Mouse (Mus musculus) 3T3-L1 (cell line): Measurements from ENCODE around the gene Gpi1.
"Not testable (repeated sequence)": the region's sequence is repeated elsewhere in the genome, so short reads cannot be mapped to it uniquely, and the experiment has no call there.

ENCODE experiments used
- DNase-seq: peaks from one replicate; pipeline ENCODE4 v3.0.0-alpha.2; 2015; ENCODE audit warnings: low read depth, low spot score

Gene Gpi1

DNA sequence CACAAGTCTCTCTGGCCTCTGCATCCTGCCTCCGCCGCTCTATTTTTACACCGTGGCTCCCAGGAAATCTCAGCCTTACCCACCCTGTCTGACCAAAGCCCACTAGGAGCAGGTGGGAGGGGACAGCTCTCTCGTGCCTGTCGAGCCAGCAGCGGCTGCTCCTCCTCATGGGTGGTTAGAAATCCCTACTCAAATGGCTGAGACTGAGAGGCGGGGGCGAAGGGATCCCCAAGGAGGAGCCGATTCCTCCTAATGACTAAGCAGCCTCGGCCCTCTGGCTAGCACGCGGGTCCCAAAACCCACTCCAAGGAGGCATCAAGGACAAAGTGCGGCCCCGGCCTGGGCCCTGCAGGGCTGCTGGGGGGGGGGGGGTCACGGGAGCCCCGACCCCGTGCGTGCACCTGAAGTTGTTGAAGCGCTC lies 435 bp downstream of the Gpi1 start:
- peak; percentile 60 for DNase-seq

DNA sequence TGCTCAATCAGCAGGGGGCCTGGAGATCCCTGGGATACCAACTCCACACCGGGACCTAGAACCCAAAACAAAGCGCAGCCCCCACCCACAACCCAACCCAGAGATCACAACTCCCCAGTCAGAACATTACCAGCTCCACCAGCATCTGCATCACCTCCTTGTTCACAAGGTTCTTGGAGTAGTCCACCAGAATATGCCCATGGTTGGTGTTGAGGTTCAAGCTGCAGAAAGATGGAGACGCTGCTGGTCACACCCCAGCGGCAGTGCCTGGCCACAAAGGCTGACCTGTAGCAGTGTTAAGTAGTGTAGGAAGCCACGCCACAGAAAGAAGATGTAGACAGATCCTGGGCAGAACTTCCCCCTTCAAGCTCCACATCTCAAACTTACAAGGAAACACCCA lies 983 bp downstream of the Gpi1 start:
- no peak for DNase-seq

DNA sequence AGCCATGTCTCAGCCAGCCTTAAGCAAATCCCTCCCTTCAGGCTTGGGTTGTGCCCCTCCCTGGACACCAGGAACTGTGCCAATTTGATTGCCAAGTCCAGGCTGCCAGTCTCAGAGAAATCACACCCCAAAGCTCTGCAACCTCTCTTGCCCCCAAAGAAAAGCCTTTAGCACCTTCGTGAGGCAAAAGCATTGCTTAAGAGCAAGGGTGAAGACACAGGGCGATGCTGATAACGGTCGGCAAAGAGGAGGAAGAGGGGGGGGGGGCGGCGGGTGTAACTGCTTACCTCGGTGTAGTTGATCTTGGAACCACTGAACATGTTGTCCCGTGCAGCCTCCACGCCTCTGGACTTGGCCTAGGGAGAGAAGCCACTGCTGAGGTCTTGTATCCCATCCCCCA lies 1.5 kb downstream of the Gpi1 start:
- peak; percentile 60 for DNase-seq

DNA sequence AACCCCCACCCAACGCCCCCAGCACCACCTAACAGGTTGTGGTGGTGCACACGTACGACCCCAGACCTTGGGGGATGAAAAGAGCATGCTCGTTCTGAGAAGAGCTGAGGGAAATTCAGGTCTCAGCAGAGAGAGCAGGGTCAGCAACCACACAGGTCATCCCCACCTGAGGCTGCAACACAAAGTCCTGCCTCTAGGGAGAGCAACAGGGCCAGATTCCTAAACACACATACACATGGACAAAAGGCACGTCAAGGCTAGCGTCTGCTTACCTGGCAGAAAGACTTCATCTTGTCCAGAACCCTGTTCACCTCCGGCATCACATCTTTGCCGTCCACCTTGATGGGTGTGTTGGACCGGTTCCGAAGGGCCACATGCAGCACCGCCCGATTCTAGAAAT lies 3.3 kb downstream of the Gpi1 start:
- no peak for DNase-seq

GRCm38 (mm10) chr7:34226086-34226485 lies 4.0 kb downstream of the Gpi1 start:
- no peak for DNase-seq

DNA sequence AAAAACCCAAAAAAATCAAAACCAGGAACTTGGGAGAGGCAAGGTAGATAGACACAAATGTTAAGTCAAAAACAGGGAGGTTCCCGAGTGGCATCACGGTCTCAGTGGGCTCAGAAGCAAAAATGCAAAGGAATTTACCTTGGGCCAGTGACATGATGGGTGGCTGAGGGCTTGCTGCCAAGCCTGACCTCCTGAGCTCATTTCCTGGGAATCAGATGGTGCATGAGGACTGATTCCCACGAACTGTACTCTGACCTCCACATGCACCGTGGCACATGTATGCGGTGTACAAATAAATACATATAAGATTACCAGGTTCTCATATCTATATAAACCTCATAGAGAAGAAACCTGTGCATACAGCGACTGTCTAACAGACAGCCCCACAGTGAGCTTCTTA lies 5.8 kb downstream of the Gpi1 start:
- DNase-seq, result no peak

DNA sequence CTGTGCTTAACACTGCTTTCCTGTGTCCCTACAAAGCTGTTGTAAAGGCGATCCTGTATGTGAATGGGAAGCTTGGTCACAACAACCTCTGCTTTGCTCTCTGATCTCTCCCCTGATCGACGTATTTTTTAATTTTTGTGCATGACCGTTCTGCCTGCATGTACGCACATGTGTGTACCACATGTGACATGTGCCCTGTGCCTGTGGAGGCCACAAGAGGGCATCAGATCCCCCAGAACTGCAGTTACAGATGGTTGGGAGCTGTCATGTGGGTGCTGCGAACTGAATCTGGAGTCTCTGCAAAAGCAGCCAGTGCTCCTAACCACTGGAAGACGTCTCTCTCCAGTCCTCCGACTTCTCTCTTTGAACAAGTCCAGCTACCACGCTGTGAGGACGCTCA lies 7.8 kb downstream of the Gpi1 start:
- DNase-seq, result no peak

DNA sequence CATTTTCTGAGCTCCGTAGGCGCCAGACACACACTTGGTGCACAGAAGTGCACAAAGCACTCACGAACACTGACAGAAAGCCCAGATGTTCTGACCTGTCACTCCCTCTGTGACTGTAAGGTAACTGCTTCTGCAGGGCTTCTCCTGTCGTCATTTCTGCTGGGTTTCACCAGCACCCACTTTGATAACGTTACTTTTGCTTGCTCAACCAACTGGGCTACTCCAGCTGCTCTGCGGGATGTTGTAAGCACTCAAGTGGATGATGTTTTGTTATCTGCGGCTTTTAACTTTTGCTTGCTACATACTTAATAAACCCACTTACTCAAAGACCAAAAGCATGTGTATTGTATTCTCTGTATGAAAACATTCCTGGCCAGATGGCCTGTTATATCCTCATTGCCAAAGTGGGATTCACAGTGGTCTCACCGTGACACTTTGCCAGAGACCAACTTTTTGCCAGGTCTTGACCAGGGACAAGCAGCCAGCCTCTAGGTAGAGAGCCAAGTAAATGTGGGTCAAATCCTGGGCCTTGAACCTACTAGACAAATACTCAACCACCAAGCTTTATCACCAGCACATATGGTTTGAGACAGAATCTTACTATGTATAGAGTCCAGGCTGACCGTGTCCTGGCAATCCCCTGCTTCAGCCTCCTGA lies 8.4 kb downstream of the Gpi1 start:
- no peak for DNase-seq

GRCm38 (mm10) chr7:34218496-34218895 lies 11.6 kb downstream of the Gpi1 start:
- no peak for DNase-seq

DNA sequence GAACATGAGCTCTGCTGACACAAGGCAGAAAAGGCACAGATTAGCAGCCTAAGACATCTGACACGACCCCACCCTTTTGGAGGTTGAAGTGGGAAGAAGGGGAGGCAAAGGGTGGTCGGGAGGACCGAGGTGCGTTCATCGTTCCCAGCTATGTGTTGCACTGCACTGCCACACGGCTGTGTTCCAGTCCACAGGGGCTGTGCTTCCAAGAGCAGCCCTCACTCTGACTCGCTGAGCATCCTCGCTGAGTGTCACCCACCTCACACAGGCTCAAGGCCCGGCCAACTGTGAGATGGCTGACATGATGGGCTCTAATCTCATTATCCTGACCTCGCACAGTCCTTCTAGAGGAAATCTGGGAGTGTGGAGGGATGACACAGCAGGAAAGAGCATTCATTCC lies 13.7 kb downstream of the Gpi1 start:
- DNase-seq, result no peak

DNA sequence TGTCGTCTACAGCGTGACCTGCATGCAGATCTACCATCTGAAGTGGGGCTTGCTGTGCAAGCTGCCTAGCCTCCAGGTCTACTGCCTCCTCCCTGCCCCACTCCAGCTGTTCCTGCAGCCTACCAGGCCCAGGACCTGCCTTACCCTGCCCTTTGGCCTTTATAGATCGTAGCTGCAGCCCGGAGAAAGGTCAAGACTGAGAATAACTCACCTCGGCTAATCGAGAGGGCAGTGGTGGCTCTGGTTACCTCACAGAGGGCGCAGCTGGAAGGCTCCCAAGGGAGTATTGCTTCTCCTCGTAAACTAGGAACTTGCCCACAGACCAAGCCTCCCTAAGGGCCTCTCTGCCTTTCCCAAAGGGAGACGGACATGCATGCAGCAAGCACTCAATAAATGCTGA lies 14.7 kb downstream of the Gpi1 start:
- DNase-seq, result no peak

GRCm38 (mm10) chr7:34214644-34215043 lies 15.5 kb downstream of the Gpi1 start:
- no peak for DNase-seq

DNA sequence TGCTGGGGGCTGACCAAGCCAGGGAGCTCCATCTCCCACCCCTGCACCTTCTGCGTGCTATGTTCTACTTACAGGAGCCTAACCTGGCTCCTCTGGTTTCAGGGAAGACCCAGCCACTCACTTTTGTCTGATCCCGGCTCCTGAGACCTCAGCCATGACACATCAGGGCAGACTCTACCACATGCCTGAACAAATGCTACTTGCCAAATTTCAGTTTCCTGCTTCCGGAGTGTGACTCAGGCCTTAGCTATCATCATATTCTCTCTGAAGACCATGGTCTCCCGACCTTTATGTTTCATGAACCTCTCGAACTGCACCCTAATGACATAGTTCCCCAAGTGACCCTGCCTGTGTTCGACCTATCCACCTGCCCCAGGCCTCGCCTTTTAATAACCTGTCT lies 16.9 kb downstream of the Gpi1 start:
- peak; percentile 75 for DNase-seq

DNA sequence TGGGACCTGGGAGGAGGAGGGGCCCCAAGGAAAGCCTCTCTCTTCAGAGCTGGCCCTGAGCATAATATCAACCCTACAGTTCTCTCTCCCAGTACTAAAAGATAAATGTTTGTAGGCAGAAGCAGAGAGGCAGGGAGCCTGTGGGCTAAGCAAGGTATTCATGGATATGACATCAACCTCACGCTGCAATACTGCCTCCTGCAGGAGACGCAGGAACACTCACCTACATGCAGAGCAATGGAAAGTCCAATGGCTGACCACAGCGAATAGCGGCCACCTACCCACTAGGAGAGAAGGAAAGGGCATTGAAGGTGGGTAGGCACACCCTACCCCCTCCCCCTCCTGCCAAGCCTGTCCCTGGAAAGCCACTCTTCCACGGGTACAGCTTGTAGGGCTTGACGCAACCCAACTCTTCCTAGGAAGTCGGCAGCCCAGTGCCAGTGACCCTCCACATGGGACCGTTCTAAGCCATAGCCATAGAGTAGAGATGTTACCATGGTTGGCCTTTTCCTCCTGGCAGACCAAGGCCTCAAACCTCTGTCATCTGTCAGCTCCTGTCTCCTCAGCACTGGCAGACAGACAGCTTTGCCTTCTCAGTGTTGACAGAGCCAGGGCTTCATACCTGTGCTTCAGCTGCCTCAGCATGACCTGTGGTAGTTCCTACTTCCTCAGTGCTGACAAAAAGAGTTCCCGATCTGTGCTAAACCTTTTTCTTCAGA lies 21.9 kb downstream of the Gpi1 start:
- DNase-seq, result peak; percentile 20

- DNase-seq, result no peak
These were observed 23.8 kb downstream of the Gpi1 start for GRCm38 (mm10) chr7:34206331-34206730.

DNA sequence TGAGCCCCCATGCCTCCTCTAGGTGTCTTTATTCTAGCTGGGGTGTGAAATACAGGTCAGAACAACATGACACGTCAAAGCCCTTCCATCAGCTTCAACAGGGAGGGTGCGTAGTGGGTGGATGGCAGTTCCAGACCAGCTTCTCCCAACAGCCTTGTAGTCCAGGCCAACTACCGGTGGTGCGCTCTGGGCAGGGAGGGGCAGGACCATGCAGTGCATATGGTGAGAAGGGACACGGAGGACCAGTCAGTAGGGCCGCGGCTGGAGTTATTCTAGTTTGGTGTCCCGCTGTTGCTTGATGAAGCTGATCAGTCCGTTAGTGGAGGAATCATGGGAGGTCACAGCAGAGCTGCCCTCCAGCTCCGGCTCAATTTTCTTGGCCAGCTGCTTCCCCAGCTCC lies 28.0 kb downstream of the Gpi1 start:
- DNase-seq, result not testable (repeated sequence)

DNA sequence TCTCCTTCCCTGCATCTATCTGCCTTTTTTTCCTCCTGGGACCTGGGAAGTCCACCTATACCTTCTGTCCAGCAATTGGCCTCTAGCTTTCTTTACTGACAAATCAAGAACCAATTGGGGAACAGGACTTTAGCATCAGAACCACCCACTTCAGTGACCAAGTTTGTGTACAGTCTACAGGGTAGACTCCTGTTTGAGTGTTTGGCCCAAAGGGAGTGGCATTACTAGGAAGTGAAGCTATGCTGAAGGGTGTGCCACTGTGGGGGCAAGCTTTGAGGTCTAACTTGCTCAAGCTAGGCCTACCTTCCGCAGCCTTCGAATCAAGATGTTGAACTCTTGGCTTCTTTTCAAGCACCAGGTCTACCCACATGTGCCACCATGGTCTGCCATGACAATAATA lies 29.3 kb downstream of the Gpi1 start:
- DNase-seq, result no peak

- DNase-seq, result peak; percentile 72
These were observed 31.8 kb downstream of the Gpi1 start for GRCm38 (mm10) chr7:34198346-34198745.

GRCm38 (mm10) chr7:34196132-34197128 lies 33.7 kb downstream of the Gpi1 start, which contains the start of gene Pdcd2l:
TSS of gene Pdcd2l (minus strand) at chr7:34196661.
- DNase-seq, result peak; percentile 81

DNA sequence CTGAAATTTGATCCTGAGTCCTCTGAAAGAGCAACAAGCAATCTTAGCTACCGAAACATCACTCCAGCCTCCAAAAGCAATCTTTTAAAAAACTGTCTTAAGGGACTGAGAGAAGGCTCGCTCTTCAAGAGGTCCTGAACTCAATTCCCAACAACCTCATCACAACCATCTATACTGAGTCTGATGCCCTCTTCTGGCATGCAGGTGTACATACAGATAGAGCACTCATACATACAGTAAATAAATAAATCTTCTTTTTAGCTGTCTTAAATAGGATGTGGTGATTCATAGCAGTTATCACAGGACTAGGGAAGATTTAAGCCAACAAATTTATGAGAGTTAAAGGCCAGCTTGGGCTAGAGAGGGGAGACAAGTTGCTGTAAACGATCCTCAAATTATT lies 34.5 kb downstream of the Gpi1 start:
- peak; percentile 63 for DNase-seq

GRCm38 (mm10) chr7:34192825-34193224 lies 37.3 kb downstream of the Gpi1 start:
- DNase-seq, result no peak

DNA sequence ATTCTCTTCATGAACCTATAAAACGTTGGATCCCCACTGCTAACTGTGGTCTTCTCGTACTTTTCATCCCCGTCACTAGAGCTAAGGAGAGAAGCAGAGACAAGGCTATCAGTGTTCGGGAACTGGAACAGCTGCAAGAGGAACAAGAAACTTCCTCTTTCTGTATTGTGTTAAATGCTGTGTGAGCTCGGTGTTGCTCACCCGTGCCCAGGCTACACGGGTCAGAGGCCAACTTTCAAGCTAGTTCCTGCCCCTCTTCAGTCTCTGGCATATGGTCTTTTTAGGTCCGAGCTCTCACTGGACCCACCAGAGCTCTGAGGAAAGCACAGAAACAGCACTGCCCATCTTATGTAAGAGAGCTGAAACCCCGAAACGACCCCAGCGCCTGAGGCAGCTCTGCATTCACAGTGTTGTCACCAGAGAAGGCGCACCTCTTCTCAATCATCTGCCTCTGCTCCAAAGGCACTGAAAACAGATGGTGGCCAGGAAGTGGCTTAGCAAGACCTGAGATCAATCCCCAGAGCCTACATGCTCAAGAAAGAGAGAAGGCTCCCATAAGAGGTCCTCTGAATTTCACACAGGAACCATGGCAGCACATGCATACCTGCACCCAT lies 40.7 kb downstream of the Gpi1 start:
- DNase-seq, result no peak
